Mouse (Mus musculus): ENCODE results near the gene Rab30. TPM values are rescaled to one million over a fixed set of nuclear protein-coding genes. Genes with fewer than 3 reads are reported as not detected.

Rab30 gene
- polyA plus RNA-seq, 1 experiment = 38.7 TPM

GRCm38 (mm10) chr7:92822409-92823101, 81.2 kb downstream of the Rab30 start:
- peaks cover 13% of the 10 kb centered on the region for H3K4me1 ChIP-seq (ENCODE audit: control insufficient read depth, insufficient read depth, low read length)
- no peak overlapping the region for H3K4me3 ChIP-seq (ENCODE audit: insufficient read depth, low read length)
- TF ChIP-seq POLR2A (IDR thresholded peaks at IDR 0.05; ENCODE audit: low read depth, low read length) = no peak
- no peak for TF ChIP-seq CTCF (IDR thresholded peaks at IDR 0.05; ENCODE audit: borderline replicate concordance, insufficient read depth, low read length)
- peak overlapping the region; percentile 77 for H3K27ac ChIP-seq (ENCODE audit: insufficient read depth, low read length)

GRCm38 (mm10) chr7:92826248-92826647, 84.8 kb downstream of the Rab30 start:
- H3K4me3 ChIP-seq (ENCODE audit: insufficient read depth, low read length) = no peak overlapping the region
- TF ChIP-seq CTCF (IDR thresholded peaks at IDR 0.05; ENCODE audit: borderline replicate concordance, insufficient read depth, low read length) (no peak), POLR2A (IDR thresholded peaks at IDR 0.05; ENCODE audit: low read depth, low read length) (no peak)
- H3K27ac ChIP-seq (ENCODE audit: insufficient read depth, low read length) = peak overlapping the region; percentile 83
- H3K4me1 ChIP-seq (ENCODE audit: control insufficient read depth, insufficient read depth, low read length) = peaks cover 10% of the 10 kb centered on the region

- H3K4me1 ChIP-seq (ENCODE audit: control insufficient read depth, insufficient read depth, low read length) = peaks cover 5% of the 10 kb centered on the region
- H3K27ac ChIP-seq (ENCODE audit: insufficient read depth, low read length) = no peak overlapping the region
- H3K4me3 ChIP-seq (ENCODE audit: insufficient read depth, low read length) = no peak overlapping the region
- TF ChIP-seq CTCF (IDR thresholded peaks at IDR 0.05; ENCODE audit: borderline replicate concordance, insufficient read depth, low read length) (no peak), POLR2A (IDR thresholded peaks at IDR 0.05; ENCODE audit: low read depth, low read length) (no peak)
Measured at GRCm38 (mm10) chr7:92827981-92828380, 86.6 kb downstream of the Rab30 start.

GRCm38 (mm10) chr7:92832395-92832794, 91.0 kb downstream of the Rab30 start:
- TF ChIP-seq CTCF (IDR thresholded peaks at IDR 0.05; ENCODE audit: borderline replicate concordance, insufficient read depth, low read length) = no peak
- TF ChIP-seq POLR2A (IDR thresholded peaks at IDR 0.05; ENCODE audit: low read depth, low read length) = no peak
- H3K4me1 ChIP-seq (ENCODE audit: control insufficient read depth, insufficient read depth, low read length) = peaks cover 4% of the 10 kb centered on the region; the same call in 1 of the 2 replicates
- no peak overlapping the region for H3K4me3 ChIP-seq (ENCODE audit: insufficient read depth, low read length)
- H3K27ac ChIP-seq (ENCODE audit: insufficient read depth, low read length) = no peak overlapping the region

GRCm38 (mm10) chr7:92834391-92834790, 93.0 kb downstream of the Rab30 start:
- Histone ChIP-seq H3K4me1 (ENCODE audit: control insufficient read depth, insufficient read depth, low read length) (peaks cover 6% of the 10 kb centered on the region; the same call in 1 of the 2 replicates), H3K27ac (ENCODE audit: insufficient read depth, low read length) (no peak overlapping the region), H3K4me3 (ENCODE audit: insufficient read depth, low read length) (no peak overlapping the region)
- no peak for TF ChIP-seq CTCF (IDR thresholded peaks at IDR 0.05; ENCODE audit: borderline replicate concordance, insufficient read depth, low read length)
- no peak for TF ChIP-seq POLR2A (IDR thresholded peaks at IDR 0.05; ENCODE audit: low read depth, low read length)

- Histone ChIP-seq H3K4me1 (ENCODE audit: control insufficient read depth, insufficient read depth, low read length) (peaks cover 6% of the 10 kb centered on the region; the same call in 1 of the 2 replicates), H3K27ac (ENCODE audit: insufficient read depth, low read length) (peak overlapping the region; percentile 76; the same call in 1 of the 2 replicates), H3K4me3 (ENCODE audit: insufficient read depth, low read length) (no peak overlapping the region)
- TF ChIP-seq CTCF (IDR thresholded peaks at IDR 0.05; ENCODE audit: borderline replicate concordance, insufficient read depth, low read length) (no peak), POLR2A (IDR thresholded peaks at IDR 0.05; ENCODE audit: low read depth, low read length) (no peak)
Measured at GRCm38 (mm10) chr7:92836447-92836846, 95.0 kb downstream of the Rab30 start.

- Histone ChIP-seq H3K27ac (ENCODE audit: insufficient read depth, low read length) (peak overlapping the region; percentile 76), H3K4me3 (ENCODE audit: insufficient read depth, low read length) (no peak overlapping the region), H3K4me1 (ENCODE audit: control insufficient read depth, insufficient read depth, low read length) (peaks cover 6% of the 10 kb centered on the region; the same call in 1 of the 2 replicates)
- TF ChIP-seq CTCF (IDR thresholded peaks at IDR 0.05; ENCODE audit: borderline replicate concordance, insufficient read depth, low read length) (no peak), POLR2A (IDR thresholded peaks at IDR 0.05; ENCODE audit: low read depth, low read length) (no peak)
Measured at GRCm38 (mm10) chr7:92837226-92837625, 95.8 kb downstream of the Rab30 start.

- H3K4me3 ChIP-seq (ENCODE audit: insufficient read depth, low read length) = no peak overlapping the region
- peaks cover 6% of the 10 kb centered on the region; the same call in 1 of the 2 replicates for H3K4me1 ChIP-seq (ENCODE audit: control insufficient read depth, insufficient read depth, low read length)
- no peak for TF ChIP-seq POLR2A (IDR thresholded peaks at IDR 0.05; ENCODE audit: low read depth, low read length)
- no peak for TF ChIP-seq CTCF (IDR thresholded peaks at IDR 0.05; ENCODE audit: borderline replicate concordance, insufficient read depth, low read length)
- peak overlapping the region; percentile 76 for H3K27ac ChIP-seq (ENCODE audit: insufficient read depth, low read length)
Measured at GRCm38 (mm10) chr7:92837907-92838306, 96.5 kb downstream of the Rab30 start.

- Histone ChIP-seq H3K4me1 (ENCODE audit: control insufficient read depth, insufficient read depth, low read length) (peaks cover 3% of the 10 kb centered on the region; the same call in 1 of the 2 replicates), H3K4me3 (ENCODE audit: insufficient read depth, low read length) (no peak overlapping the region), H3K27ac (ENCODE audit: insufficient read depth, low read length) (no peak overlapping the region)
- TF ChIP-seq POLR2A (IDR thresholded peaks at IDR 0.05; ENCODE audit: low read depth, low read length) (no peak), CTCF (IDR thresholded peaks at IDR 0.05; ENCODE audit: borderline replicate concordance, insufficient read depth, low read length) (no peak)
Measured at GRCm38 (mm10) chr7:92842254-92842653, 100.9 kb downstream of the Rab30 start.

GRCm38 (mm10) chr7:92848246-92848645, 106.8 kb downstream of the Rab30 start:
- TF ChIP-seq POLR2A (IDR thresholded peaks at IDR 0.05; ENCODE audit: low read depth, low read length) = no peak
- H3K27ac ChIP-seq (ENCODE audit: insufficient read depth, low read length) = no peak overlapping the region
- H3K4me1 ChIP-seq (ENCODE audit: control insufficient read depth, insufficient read depth, low read length) = no peaks in the 10 kb centered on the region
- H3K4me3 ChIP-seq (ENCODE audit: insufficient read depth, low read length) = no peak overlapping the region
